Mouse (Mus musculus) T-helper 17 cell (primary cell): ENCODE measurements around the gene B2m.
"Not testable (repeated sequence)": the region's sequence is repeated elsewhere in the genome, so short reads cannot be mapped to it uniquely, and the experiment has no call there.

ENCODE experiments used
- in situ Hi-C, 2 experiments: fragments of 300-600 bp; cut with MboI, MseI; formaldehyde crosslinking; loops; 1 replicate in 1 of 2; 2 replicates in 1 of 2; pipeline ENCODE4 v1.15.1; 2025; ENCODE audit warnings: high pct_unique_total_duplicates in 2 of 2

The B2m gene

GRCm38 (mm10) chr2:122147508-122148241 is at the start of gene B2m:
TSS of gene B2m (plus strand) at chr2:122147686.
- in situ Hi-C loops, result loop anchor here in 1 of 2 experiments (10.0 kb wide), 1 partner anchor 1703 kb away; no protein-coding TSS in a partner anchor

- in situ Hi-C loops, result not testable (repeated sequence)
Observed at GRCm38 (mm10) chr2:122097686-122098085, 49.8 kb upstream of the B2m start.

- in situ Hi-C loops, result no loop called here
Observed at GRCm38 (mm10) chr2:122102070-122102469, 45.4 kb upstream of the B2m start.

- in situ Hi-C loops, result no loop called here
Observed at GRCm38 (mm10) chr2:122108101-122108500, 39.4 kb upstream of the B2m start.

GRCm38 (mm10) chr2:122109714-122110113 is 37.8 kb upstream of the B2m start:
- in situ Hi-C loops, result no loop called here

DNA sequence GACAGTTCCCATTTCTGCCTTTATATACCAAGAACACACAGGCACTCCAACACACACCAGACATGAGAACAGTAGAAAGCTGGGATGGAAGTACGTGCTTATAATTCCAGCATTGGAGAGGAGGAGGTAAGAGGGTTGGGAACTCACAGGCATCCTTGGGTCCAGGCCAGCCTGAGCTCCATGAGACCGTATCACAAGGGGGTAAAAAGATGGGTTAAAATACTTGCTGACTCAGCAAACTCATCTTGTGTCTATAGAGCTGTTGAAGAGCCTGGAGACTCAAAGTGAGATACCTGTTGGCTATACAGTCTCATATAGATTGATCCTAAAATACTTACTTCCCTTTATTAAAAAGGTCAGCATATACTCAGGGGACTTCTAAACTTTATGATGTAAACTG is 30.6 kb upstream of the B2m start:
- in situ Hi-C loops, result no loop called here

- in situ Hi-C loops, result no loop called here
Observed at GRCm38 (mm10) chr2:122117961-122118958, 29.2 kb upstream of the B2m start, which contains the start of gene Spg11. TSS of gene Spg11 (minus strand) at chr2:122118386.

DNA sequence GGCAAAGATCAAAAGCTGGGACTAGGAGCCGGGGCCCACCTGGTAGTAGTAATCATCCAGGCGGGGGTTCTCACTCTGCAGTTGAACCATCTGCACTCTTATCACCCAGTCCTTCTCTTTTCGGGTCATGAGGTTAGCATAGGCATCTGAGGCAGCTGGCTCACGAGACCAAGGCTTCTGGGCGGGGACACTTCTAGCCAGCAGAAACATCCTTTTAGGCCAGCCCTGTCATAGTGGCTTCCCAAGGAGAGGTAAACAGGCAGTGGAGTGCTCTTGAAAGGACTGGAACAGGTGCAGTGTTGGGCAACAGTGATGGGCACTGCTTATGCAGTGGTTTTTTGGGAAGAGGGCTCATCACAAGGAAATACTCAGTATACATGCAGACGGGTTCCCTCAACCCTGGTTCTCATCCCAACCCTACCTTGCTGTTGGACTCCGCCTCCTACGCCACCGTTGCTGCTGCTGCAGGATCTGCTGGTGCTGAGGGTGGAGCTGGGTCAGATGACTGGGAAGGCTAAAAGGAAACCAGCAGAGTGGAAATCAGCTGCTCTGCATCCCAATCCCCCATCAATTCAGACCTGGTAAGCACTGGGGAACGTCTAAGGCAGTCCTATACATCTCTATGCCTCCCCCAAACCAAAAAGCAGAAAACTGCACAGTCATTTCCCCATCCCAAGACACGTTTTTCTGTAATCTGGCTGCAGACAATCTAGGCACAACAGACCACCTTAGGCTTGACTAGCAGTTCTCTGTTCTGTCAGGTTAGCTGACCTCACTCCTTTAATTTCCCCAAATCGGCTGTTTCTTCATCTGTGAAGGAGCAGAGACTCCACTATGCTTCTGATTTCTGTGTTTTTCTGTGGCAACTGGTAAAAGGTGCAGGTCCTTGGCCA is 21.6 kb upstream of the B2m start:
- in situ Hi-C loops, result no loop called here

DNA sequence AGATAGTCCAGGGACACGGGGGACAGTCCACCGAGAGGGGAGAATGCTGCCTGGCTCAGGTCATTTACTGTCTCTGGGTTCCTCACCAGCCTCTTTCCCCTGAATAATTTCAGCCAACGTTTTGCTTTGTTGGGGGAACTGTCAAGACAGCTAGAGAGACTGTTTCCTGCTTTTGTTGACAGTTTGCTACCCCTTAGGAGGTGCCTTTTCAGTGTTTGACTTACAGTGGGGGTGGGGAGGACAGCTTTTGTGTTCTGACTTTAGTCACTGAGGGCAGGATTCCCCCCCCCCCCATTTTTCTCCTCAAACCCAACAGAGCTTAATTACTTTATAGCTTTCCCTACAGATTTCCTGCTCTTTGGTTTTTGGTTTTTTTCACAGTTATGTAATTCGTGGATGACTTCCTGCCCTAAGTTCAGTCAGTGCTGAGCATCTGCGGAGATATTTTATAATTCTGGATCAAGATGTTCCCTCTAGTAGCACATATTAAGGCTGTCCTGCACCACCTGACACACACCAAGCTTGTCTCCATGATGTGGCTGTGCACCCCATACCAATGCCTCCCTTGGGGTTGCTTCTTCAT is 20.6 kb upstream of the B2m start:
- in situ Hi-C loops, result no loop called here

DNA sequence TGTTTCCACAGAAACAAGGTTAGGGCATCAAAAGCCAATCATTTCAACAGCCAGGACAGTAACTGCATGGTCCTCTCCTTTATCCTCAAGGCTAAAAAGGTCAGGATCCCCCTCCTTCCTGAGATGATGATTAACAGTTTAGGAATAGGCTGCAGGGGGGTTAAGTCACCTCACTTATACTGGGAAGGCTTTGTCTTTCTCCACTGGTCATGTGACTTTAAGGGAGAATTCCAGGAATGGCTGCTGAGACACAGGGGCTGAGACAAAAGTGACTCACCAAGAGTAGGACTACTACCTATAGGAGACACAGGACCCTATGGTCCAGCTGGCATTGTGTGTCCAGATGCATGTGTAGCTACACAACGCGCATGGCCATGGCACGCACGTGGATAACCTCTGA is 19.9 kb upstream of the B2m start:
- in situ Hi-C loops, result no loop called here

DNA sequence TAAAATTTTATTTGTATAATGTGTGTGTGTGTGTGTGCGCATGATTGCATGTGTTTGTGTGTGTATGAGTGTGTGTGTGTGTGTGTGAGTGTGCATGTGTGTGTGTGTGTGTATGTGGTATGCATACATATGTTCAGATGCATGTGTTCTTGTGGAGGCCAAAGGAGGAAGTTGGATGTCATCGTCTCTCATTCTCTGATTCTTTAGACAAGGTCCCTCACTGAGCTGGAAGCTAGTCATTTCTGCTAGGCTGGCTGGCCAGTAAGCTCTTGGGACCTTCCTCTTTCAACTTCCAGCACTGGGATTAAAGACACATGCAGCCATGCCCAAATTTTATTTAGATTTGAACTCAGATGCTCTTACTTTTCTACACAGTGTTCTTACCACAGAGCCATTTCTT is 15.4 kb upstream of the B2m start:
- in situ Hi-C loops, result no loop called here

DNA sequence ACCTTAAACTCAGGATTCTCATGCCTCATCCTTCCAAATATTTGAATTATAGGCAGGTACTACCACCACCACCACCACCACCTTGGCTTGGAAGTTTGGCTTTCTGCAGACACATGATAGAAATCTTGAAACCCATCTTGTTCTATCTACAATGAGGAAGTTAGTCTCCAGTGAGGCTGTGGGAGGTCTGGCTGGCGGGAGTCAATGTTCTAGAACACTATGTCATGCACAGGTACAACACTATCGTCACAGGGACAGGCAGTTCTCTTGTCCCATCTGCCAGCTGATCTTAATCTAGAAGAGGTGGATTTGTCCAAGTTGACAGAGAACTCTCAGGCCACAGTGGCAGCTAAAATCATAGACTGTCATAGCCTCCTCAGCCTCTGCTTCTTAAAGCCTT is 14.9 kb upstream of the B2m start:
- in situ Hi-C loops, result no loop called here

GRCm38 (mm10) chr2:122137839-122138465 is 9.5 kb upstream of the B2m start:
- in situ Hi-C loops, result no loop called here

DNA sequence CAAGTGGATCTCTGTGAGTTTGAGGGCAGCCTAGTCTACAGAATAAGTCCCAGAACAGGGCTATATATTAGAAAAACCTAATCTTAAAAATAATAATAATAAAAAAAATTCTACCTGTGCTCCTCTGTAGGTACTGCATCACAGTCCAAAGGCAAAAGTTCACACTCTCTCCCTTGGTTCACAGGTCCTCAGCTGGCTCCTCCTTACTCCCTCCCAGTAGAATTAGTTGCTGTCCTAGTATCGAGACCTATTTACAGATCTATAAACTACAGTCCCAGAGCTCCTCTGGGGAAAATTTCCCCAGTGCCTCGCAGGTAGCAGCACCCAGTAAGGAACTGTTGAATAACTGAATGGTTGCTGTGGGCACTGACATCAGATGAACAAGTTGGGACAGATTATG is 6.7 kb upstream of the B2m start:
- in situ Hi-C loops, result loop anchor here in 1 of 2 experiments (10.0 kb wide), 1 partner anchor 1696 kb away; no protein-coding TSS in a partner anchor

DNA sequence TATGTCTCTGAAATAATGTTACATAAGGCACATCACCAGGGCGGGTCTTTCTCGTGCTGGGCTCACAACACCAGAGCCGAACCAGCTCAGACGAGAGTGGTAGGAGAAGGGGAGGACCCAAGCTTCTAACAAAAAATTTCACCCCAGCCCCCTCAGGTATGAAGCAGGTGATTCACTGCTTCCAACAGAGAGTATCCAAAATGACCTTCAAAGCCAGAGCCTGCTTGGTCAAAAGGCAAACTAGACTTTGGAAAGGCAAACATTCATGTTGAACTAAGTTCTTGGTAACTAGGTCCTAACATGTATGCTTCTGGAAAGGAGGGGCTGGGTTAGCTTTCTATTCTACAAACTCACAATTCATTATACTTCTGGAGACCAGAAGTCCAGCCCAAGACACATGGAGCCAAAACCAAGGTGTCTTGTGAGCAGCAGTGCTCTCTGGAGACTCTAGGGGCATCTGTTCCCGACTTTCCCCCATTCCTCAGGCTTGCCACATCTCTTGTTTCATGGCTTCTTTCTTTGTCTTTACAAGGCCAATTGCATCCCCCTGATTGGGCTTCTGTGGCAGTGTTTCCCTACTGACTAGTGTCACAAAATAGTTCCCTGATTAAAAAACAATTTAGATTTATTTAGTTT is 6.0 kb upstream of the B2m start:
- in situ Hi-C loops, result loop anchor here in 1 of 2 experiments (10.0 kb wide), 1 partner anchor 1697 kb away; no protein-coding TSS in a partner anchor

GRCm38 (mm10) chr2:122143111-122143510 is 4.4 kb upstream of the B2m start:
- in situ Hi-C loops, result loop anchor here in 1 of 2 experiments (10.0 kb wide), 1 partner anchor 1698 kb away; no protein-coding TSS in a partner anchor

- in situ Hi-C loops, result loop anchor here in 1 of 2 experiments (10.0 kb wide), 1 partner anchor 1701 kb away; no protein-coding TSS in a partner anchor
Observed at GRCm38 (mm10) chr2:122145756-122146155, 1.7 kb upstream of the B2m start.

GRCm38 (mm10) chr2:122146687-122147086 is 799 bp upstream of the B2m start:
- in situ Hi-C loops, result loop anchor here in 1 of 2 experiments (10.0 kb wide), 1 partner anchor 1702 kb away; no protein-coding TSS in a partner anchor

DNA sequence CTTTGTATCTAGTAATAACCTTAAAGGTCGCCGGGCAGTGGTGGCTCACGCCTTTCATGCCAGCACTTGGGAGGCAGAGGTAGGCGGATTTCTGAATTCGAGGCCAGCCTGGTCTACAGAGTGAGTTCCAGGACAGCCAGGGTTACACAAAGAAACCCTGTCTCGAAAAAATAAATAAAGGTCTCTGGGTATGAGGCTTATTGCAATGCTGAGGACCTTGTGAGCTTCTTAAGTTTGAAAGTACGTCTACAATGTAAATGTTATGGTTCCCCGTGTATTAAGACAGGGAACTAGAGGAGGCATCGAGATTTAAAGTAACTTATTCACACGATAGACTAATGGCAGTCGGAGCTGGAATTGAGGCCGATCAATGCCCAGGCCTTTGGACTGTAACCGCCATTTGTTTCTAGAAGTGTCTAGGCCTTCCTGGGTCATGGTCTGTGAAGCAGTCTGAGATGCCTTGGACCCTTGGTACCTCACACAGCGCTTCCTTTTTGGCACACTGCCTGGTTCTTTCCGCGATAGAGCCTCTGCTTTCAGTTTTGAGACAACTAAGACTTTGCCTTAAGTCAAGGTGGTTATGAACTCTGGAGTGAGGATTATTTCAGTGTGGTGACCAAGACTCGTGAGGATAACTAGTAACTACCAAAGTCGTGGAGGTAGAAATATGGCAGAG is 894 bp downstream of the B2m start:
- in situ Hi-C loops, result loop anchor here in 1 of 2 experiments (10.0 kb wide), 1 partner anchor 1704 kb away; no protein-coding TSS in a partner anchor
